Mouse (Mus musculus) C2C12 (cell line): ENCODE results near the gene Dstn.

Source experiments
- CEBPB ChIP-seq: IDR thresholded peaks from one replicate; pipeline ENCODE4 v1.6.1; 2011; ENCODE audit warnings: low read depth, mild to moderate bottlenecking, control low read depth, moderate library complexity
- CTCF ChIP-seq: IDR thresholded peaks from one replicate; pipeline ENCODE4 v1.5.1; 2011; ENCODE audit not compliant: control insufficient read depth, insufficient read depth, insufficient read length
- FOSL1 ChIP-seq: IDR thresholded peaks from one replicate; pipeline ENCODE4 v1.8.0; 2011; ENCODE audit warnings: mild to moderate bottlenecking, low read length; ENCODE audit not compliant: poor library complexity, insufficient read depth, severe bottlenecking
- MAX ChIP-seq: IDR thresholded peaks from one replicate; pipeline ENCODE4 v1.6.1; 2011; ENCODE audit warnings: mild to moderate bottlenecking, control low read depth
- MYOD1 ChIP-seq: IDR thresholded peaks from one replicate; pipeline ENCODE4 v1.6.1; 2011; ENCODE audit warnings: low read depth; ENCODE audit not compliant: control insufficient read depth, insufficient read length
- MYOG ChIP-seq: IDR thresholded peaks from one replicate; pipeline ENCODE4 v1.6.1; 2011; ENCODE audit not compliant: control insufficient read depth, insufficient read length; ENCODE audit errors: extremely low read depth
- USF1 ChIP-seq: IDR thresholded peaks from one replicate; pipeline ENCODE4 v1.6.1; 2011; ENCODE audit warnings: low read depth, mild to moderate bottlenecking, control low read depth, moderate library complexity

DNA sequence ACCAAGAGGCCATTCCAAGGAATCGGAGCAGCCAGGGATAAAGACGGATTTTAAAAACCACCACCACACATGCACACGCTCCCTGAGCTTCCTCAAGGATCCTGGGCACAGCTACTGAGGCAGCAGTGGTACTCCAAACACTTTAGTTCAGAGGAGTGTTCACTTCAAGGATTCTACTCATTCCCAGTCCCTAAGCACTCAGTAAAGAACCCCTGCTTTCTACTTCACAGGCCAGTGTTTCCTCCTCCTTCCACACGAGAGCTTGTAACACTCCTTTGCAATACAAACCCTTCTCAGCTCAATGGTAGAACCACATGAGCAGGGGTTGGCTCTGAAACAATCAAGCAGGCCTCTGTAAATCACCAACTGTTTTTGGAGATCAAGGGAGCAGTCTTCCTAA lies 67.0 kb downstream of the Dstn start:
- no peak for TF ChIP-seq CTCF
- no peak for TF ChIP-seq USF1
- no peak for TF ChIP-seq MYOG
- no peak for TF ChIP-seq MAX
- no peak for TF ChIP-seq MYOD1
- no peak for TF ChIP-seq FOSL1
- TF ChIP-seq CEBPB: no peak
